Mouse (Mus musculus) C2C12 (cell line): Measurements from ENCODE around the gene Dcaf5. TPM values are rescaled to one million over a fixed set of nuclear protein-coding genes. Genes with fewer than 3 reads are reported as not detected.

ENCODE experiments used
- H3K27me3 ChIP-seq: one replicate; pipeline ENCODE4 v1.6.1; 2011; ENCODE audit not compliant: control insufficient read depth, insufficient read depth, insufficient read length
- H3K36me3 ChIP-seq: one replicate; pipeline ENCODE4 v1.6.1; 2011; ENCODE audit not compliant: control insufficient read depth, insufficient read depth
- H3K4me3 ChIP-seq: one replicate; pipeline ENCODE4 v1.5.1; 2011; ENCODE audit warnings: mild to moderate bottlenecking, control low read depth; ENCODE audit not compliant: poor library complexity, insufficient read depth, severe bottlenecking
- H3K79me2 ChIP-seq: one replicate; pipeline ENCODE4 v1.6.1; 2011; ENCODE audit not compliant: control insufficient read depth, insufficient read depth
- H3K79me3 ChIP-seq: one replicate; pipeline ENCODE4 v1.6.1; 2011; ENCODE audit warnings: low read depth, control low read depth
- H3ac ChIP-seq: one replicate; pipeline ENCODE3; 2011; ENCODE audit warnings: low read depth; ENCODE audit not compliant: control insufficient read depth, insufficient read length
- CEBPB ChIP-seq: IDR thresholded peaks from one replicate; pipeline ENCODE4 v1.6.1; 2011; ENCODE audit warnings: low read depth, mild to moderate bottlenecking, control low read depth, moderate library complexity
- CTCF ChIP-seq: IDR thresholded peaks from one replicate; pipeline ENCODE4 v1.5.1; 2011; ENCODE audit not compliant: control insufficient read depth, insufficient read depth, insufficient read length
- FOSL1 ChIP-seq: IDR thresholded peaks from one replicate; pipeline ENCODE4 v1.8.0; 2011; ENCODE audit warnings: mild to moderate bottlenecking, low read length; ENCODE audit not compliant: poor library complexity, insufficient read depth, severe bottlenecking
- MAX ChIP-seq: IDR thresholded peaks from one replicate; pipeline ENCODE4 v1.6.1; 2011; ENCODE audit warnings: mild to moderate bottlenecking, control low read depth
- MYOD1 ChIP-seq: IDR thresholded peaks from one replicate; pipeline ENCODE4 v1.6.1; 2011; ENCODE audit warnings: low read depth; ENCODE audit not compliant: control insufficient read depth, insufficient read length
- MYOG ChIP-seq: IDR thresholded peaks from one replicate; pipeline ENCODE4 v1.6.1; 2011; ENCODE audit not compliant: control insufficient read depth, insufficient read length; ENCODE audit errors: extremely low read depth
- USF1 ChIP-seq: IDR thresholded peaks from one replicate; pipeline ENCODE4 v1.6.1; 2011; ENCODE audit warnings: low read depth, mild to moderate bottlenecking, control low read depth, moderate library complexity
- polyA plus RNA-seq: library from polyadenylated mRNA; unstranded; fragments of >200 nt; fragmentation: generic; extraction: Trizol; gene quantifications from one replicate; pipeline ENCODE4 v1.2.1, GENCODE M21; 2012; ENCODE audit warnings: missing spikeins

Gene Dcaf5
- polyA plus RNA-seq, 1 experiment = 7.8 TPM

DNA sequence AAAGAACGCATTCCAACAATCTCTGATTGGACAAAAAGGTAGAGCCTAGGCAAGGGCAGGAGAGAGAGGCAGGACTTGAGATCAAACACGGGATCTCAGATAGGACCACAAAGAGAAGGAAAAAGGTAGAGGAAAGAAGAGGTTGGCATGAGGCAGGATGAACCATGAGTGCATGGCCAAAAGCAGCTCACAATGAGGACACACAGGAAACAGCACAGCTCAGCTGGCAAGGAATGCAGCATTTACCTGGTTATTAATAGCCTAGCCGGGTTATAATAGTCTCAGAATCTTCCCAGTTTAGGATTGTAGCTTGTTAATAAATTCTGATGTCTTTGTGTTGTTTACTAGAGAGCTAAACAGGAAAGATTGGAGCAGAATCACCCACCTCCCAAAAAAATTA lies 8.7 kb downstream of the Dcaf5 start:
- Histone ChIP-seq H3ac (no peak overlapping the region), H3K4me3 (no peak overlapping the region), H3K79me3 (peaks cover 30% of the 10 kb centered on the region), H3K27me3 (no peaks in the 10 kb centered on the region), H3K36me3 (peaks cover 7% of the 10 kb centered on the region), H3K79me2 (peaks cover 48% of the 10 kb centered on the region)
- no peak for TF ChIP-seq FOSL1
- no peak for TF ChIP-seq MAX
- TF ChIP-seq MYOD1 = no peak
- TF ChIP-seq CEBPB = no peak
- no peak for TF ChIP-seq CTCF
- no peak for TF ChIP-seq USF1
- TF ChIP-seq MYOG = no peak

DNA sequence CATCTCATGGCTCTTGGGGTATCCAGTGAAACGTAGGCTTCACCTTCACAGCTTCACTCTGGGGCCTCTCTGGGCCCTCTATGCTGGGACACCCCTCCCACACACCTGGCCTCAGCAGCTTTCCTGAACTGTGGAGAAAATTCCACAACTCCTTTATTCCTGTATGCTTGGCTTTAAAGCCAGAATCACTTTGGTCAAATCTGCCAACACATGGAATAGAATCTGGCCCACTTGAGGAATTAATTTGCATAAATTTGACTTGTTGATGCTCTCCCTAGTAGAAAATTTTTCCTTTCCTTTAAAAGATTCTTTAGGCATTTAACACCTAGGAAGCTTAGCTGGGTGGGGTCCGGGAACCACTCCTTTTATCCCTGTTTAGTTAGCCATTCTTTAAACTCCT lies 21.3 kb downstream of the Dcaf5 start:
- no peak overlapping the region for H3ac ChIP-seq
- TF ChIP-seq USF1 (no peak), MAX (no peak), CTCF (no peak), CEBPB (no peak), MYOD1 (no peak), FOSL1 (no peak), MYOG (no peak)
- peaks cover 3% of the 10 kb centered on the region for H3K79me3 ChIP-seq
- H3K27me3 ChIP-seq = no peaks in the 10 kb centered on the region
- H3K79me2 ChIP-seq = no peaks in the 10 kb centered on the region
- H3K36me3 ChIP-seq = peaks cover 8% of the 10 kb centered on the region
- H3K4me3 ChIP-seq = no peak overlapping the region

DNA sequence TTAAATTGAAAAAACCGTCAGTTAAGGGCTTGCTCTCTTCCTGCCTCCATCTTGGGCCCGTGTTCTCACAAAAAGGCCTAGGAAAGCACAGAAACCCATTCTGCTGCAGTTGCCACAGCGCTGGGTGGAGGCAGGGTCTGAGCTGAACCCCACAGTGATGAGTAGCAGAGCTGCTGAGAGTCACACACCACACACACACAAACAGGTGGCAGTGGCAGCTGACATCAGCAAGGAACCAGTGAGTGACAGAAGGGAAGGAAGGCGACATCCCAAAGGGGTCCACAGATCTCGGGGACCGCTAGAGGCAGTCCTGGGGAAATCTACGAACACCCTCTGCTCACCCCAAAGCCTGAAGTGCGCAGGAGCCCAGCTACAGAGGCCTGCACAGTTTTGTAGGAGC lies 25.5 kb downstream of the Dcaf5 start:
- peaks cover 8% of the 10 kb centered on the region for H3K36me3 ChIP-seq
- H3K4me3 ChIP-seq = no peak overlapping the region
- peaks cover 3% of the 10 kb centered on the region for H3K79me3 ChIP-seq
- TF ChIP-seq USF1 (no peak), FOSL1 (no peak), CTCF (no peak), MYOD1 (no peak), MYOG (no peak), CEBPB (no peak), MAX (no peak)
- H3K27me3 ChIP-seq = no peaks in the 10 kb centered on the region
- no peak overlapping the region for H3ac ChIP-seq
- H3K79me2 ChIP-seq = no peaks in the 10 kb centered on the region

DNA sequence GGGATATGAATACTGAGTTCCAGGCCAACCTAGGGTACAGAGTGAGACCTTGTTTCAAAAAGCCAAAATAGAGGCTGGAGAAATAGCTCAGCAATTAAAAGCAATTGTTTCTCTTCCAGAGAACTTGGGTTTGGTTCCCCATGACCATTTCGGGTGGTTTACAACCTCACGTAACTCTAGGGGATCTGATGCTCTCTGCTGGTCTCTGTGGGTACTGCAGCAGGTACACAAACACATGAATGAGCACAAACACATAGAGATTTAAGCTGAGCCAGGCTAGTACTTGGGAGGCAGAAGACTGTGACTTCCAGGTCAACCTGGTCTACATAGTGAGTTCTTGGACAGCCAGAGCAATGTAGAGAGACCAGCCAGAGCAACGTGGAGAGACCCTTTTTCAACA lies 28.6 kb downstream of the Dcaf5 start:
- Histone ChIP-seq H3ac (no peak overlapping the region), H3K79me2 (no peaks in the 10 kb centered on the region), H3K79me3 (peaks cover 3% of the 10 kb centered on the region), H3K27me3 (no peaks in the 10 kb centered on the region), H3K36me3 (peaks cover 11% of the 10 kb centered on the region), H3K4me3 (no peak overlapping the region)
- TF ChIP-seq FOSL1 = no peak
- TF ChIP-seq USF1 = no peak
- no peak for TF ChIP-seq MAX
- TF ChIP-seq CTCF = no peak
- TF ChIP-seq MYOD1 = no peak
- no peak for TF ChIP-seq MYOG
- no peak for TF ChIP-seq CEBPB

DNA sequence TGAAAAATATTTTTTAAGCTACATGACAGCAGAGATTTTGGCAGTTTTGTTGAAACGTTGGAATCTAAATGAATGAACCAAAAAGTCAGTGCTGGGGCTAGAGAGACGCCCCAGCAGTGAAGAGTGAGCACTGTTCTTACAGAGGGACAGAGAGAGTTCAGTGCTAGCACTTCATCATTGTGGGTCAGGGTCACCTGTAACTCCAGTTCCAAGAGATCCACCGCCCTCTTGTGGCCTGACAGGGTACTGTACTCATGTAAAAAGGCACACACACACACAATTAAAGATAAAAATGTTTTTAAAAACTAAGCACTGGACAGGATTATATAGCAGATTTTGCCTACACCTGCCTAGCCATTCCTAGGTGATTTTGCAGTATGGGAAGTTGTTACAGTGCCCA lies 29.8 kb downstream of the Dcaf5 start:
- H3K4me3 ChIP-seq = no peak overlapping the region
- no peak for TF ChIP-seq CEBPB
- TF ChIP-seq MYOG = no peak
- TF ChIP-seq CTCF = no peak
- H3K79me3 ChIP-seq = peaks cover 3% of the 10 kb centered on the region
- no peaks in the 10 kb centered on the region for H3K27me3 ChIP-seq
- H3ac ChIP-seq = no peak overlapping the region
- no peaks in the 10 kb centered on the region for H3K79me2 ChIP-seq
- H3K36me3 ChIP-seq = peaks cover 4% of the 10 kb centered on the region

DNA sequence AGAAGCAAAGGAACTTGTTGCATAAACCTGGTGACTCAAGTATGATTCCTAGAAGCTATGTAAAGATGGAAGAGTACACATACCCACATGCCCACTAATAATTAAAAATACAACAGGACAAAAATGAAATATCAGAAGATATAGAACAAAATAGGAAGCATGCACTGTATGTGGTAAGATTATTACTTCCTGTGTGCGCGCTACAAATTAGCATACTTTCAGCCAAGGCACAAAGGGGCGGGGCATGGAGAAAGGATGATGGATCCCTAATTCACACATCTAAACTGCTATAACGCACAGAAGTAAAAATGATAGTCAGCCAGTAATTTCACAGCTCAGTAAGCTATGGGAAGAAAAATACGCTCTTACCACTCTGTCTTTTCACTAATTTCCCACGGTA lies 32.3 kb downstream of the Dcaf5 start:
- Histone ChIP-seq H3K79me3 (peaks cover 3% of the 10 kb centered on the region), H3ac (no peak overlapping the region), H3K27me3 (no peaks in the 10 kb centered on the region), H3K4me3 (no peak overlapping the region), H3K79me2 (no peaks in the 10 kb centered on the region), H3K36me3 (peaks cover 9% of the 10 kb centered on the region)
- TF ChIP-seq FOSL1 = no peak
- TF ChIP-seq USF1 = no peak
- TF ChIP-seq CTCF = no peak
- TF ChIP-seq CEBPB = no peak
- no peak for TF ChIP-seq MYOD1
